Mouse (Mus musculus) cortical plate, adult 2 months (tissue): ENCODE measurements around the gene Pnrc1.

ENCODE experiments used
- CTCF ChIP-seq: fragments of 200-500 bp; IDR thresholded peaks from 2 replicates; pipeline ENCODE4 v1.5.1; 2011; ENCODE audit warnings: mild to moderate bottlenecking, control low read depth, low read length; ENCODE audit not compliant: insufficient read depth; ENCODE audit errors: extremely low read depth
- POLR2A ChIP-seq: fragments of 200-500 bp; IDR thresholded peaks from 2 replicates; pipeline ENCODE4 v1.6.1; 2011; ENCODE audit warnings: mild to moderate bottlenecking, low read length, control low read depth; ENCODE audit not compliant: insufficient read depth; ENCODE audit errors: extremely low read depth

DNA sequence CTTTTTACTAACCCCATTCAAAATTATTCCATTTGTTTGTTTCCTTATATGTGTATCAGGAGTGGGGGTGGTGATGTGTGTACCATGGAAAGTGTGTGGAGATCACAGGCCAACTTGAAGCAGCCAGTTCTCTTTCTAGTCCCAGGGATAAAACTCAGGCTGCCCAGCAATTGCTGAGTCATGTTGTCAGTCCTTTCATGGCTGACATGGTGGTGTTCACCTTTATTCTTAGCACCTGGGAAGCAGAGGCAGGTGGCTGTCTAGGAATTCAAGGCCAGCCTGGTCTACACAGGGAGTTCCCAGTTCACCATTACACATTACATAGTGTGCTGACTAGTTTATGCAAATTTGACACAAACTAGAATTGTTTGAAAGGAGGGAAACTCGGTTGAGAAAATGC lies 27.1 kb downstream of the Pnrc1 start:
- TF ChIP-seq CTCF: no peak
- TF ChIP-seq POLR2A: no peak
